Mouse (Mus musculus) erythroblast, embryonic 14.5 days (primary cell): ENCODE data around the gene Aoah.

Experiments
- GATA1 ChIP-seq: IDR thresholded peaks from 2 replicates; pipeline ENCODE4 v1.6.1; 2012; ENCODE audit warnings: low read length, inconsistent platforms, mixed read lengths
- TAL1 ChIP-seq: IDR thresholded peaks from 3 replicates; pipeline ENCODE4 v1.6.1; 2012; ENCODE audit warnings: low read length, inconsistent platforms, mixed read lengths

DNA sequence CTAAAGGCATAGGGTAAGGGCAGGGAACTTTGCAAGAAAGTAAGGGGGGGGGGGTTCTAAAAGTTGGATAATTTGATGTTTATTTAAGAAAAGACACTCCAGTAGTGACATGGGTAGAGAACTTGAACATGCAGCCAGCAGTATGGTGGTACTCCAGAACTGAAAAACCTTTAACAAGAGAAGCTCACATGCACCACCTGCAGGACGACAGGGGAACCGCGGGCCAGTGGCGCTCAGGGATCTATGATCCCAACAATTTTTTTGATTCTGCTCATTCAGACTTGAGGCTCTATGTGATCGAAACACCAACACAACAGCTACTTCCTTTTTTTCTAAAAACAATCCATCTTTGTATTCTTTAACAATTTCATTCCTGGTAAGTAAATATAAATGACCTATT lies 143.5 kb downstream of the Aoah start:
- TF ChIP-seq TAL1 (no peak), GATA1 (no peak)
